Mouse (Mus musculus): ENCODE data around the gene Mrps35. TPM values are rescaled to one million over a fixed set of nuclear protein-coding genes. Genes with fewer than 3 reads are reported as not detected.

The Mrps35 gene
- polyA plus RNA-seq, 1 experiment = 37.2 TPM

- TF ChIP-seq POLR2A (IDR thresholded peaks at IDR 0.05; ENCODE audit: low read depth, low read length) = no peak
- Histone ChIP-seq H3K4me1 (ENCODE audit: control insufficient read depth, insufficient read depth, low read length) (no peaks in the 10 kb centered on the region), H3K27ac (ENCODE audit: insufficient read depth, low read length) (no peak overlapping the region), H3K4me3 (ENCODE audit: insufficient read depth, low read length) (no peak overlapping the region)
Observed at GRCm38 (mm10) chr6:147117764-147118163, 75.2 kb downstream of the Mrps35 start.

- no peak overlapping the region for H3K27ac ChIP-seq (ENCODE audit: insufficient read depth, low read length)
- H3K4me1 ChIP-seq (ENCODE audit: control insufficient read depth, insufficient read depth, low read length) = no peaks in the 10 kb centered on the region
- TF ChIP-seq CTCF (IDR thresholded peaks at IDR 0.05; ENCODE audit: borderline replicate concordance, insufficient read depth, low read length) (no peak), POLR2A (IDR thresholded peaks at IDR 0.05; ENCODE audit: low read depth, low read length) (no peak)
- no peak overlapping the region for H3K4me3 ChIP-seq (ENCODE audit: insufficient read depth, low read length)
Observed at GRCm38 (mm10) chr6:147118190-147118589, 75.6 kb downstream of the Mrps35 start.

GRCm38 (mm10) chr6:147121320-147121719, 78.8 kb downstream of the Mrps35 start:
- Histone ChIP-seq H3K4me1 (ENCODE audit: control insufficient read depth, insufficient read depth, low read length) (no peaks in the 10 kb centered on the region), H3K27ac (ENCODE audit: insufficient read depth, low read length) (no peak overlapping the region), H3K4me3 (ENCODE audit: insufficient read depth, low read length) (no peak overlapping the region)
- TF ChIP-seq POLR2A (IDR thresholded peaks at IDR 0.05; ENCODE audit: low read depth, low read length) (no peak), CTCF (IDR thresholded peaks at IDR 0.05; ENCODE audit: borderline replicate concordance, insufficient read depth, low read length) (no peak)

Other genes starting within 250 kb of the Mrps35 start
- gene Arntl2, start 246.7 kb upstream of the Mrps35 start, polyA plus RNA-seq (2011; ENCODE audit: insufficient read length, low read depth, missing spikeins) = 13.7 and 14.5 TPM in 2 replicates
- gene Smco2, start 192.7 kb upstream of the Mrps35 start, polyA plus RNA-seq (2011; ENCODE audit: insufficient read length, low read depth, missing spikeins) = not detected in 2 replicates
- 196 and 246 TPM in 2 replicates for gene Ppfibp1, start 154.3 kb upstream of the Mrps35 start, polyA plus RNA-seq (2011; ENCODE audit: insufficient read length, low read depth, missing spikeins)
- not detected in 2 replicates for gene 1700034J05Rik, start 88.3 kb upstream of the Mrps35 start, polyA plus RNA-seq (2011; ENCODE audit: insufficient read length, low read depth, missing spikeins)
- gene Rep15, start 10.2 kb upstream of the Mrps35 start, polyA plus RNA-seq (2011; ENCODE audit: insufficient read length, low read depth, missing spikeins) = 1.5 and 2.1 TPM in 2 replicates
- gene Mansc4, start 44.3 kb downstream of the Mrps35 start, polyA plus RNA-seq (2011; ENCODE audit: insufficient read length, low read depth, missing spikeins) = not detected in 2 replicates
- gene Klhl42, start 48.6 kb downstream of the Mrps35 start, polyA plus RNA-seq (2011; ENCODE audit: insufficient read length, low read depth, missing spikeins) = 16.3 and 17.8 TPM in 2 replicates
- 0.42 and 0.81 TPM in 2 replicates for gene Pthlh, start 221.4 kb downstream of the Mrps35 start, polyA plus RNA-seq (2011; ENCODE audit: insufficient read length, low read depth, missing spikeins)

Data from embryonic fibroblast, embryonic 13.5 days (primary cell).